Mouse (Mus musculus): Measurements from ENCODE around the gene Magea10.

Gene Magea10

GRCm38 (mm10) chrX:72386758-72387157, at the start of gene Magea10:
Gene Magea10, minus strand, starts transcription at chrX:72386858.
- DNase-seq, result no peak

- no peak for DNase-seq
Measured at GRCm38 (mm10) chrX:72381972-72382371, 4.7 kb downstream of the Magea10 start.
